Mouse (Mus musculus) hindbrain, embryonic 12.5 days (tissue): Measurements from ENCODE around the gene Drg2. TPM values are rescaled to one million over a fixed set of nuclear protein-coding genes. Genes with fewer than 3 reads are reported as not detected.
"Not testable (repeated sequence)": the region's sequence is repeated elsewhere in the genome, so short reads cannot be mapped to it uniquely, and the experiment has no call there.

ENCODE experiments used
- ATAC-seq: fragments of 200-750 bp; cut with Nextera tagmentation; 2 replicates; pipeline ENCODE4 v1.8.0; 2017; ENCODE audit warnings: moderate TSS enrichment; ENCODE audit not compliant: low FRiP score
- H3K27ac ChIP-seq: fragments of 300-500 bp; sonication (generic); 2 replicates; pipeline ENCODE4 v1.5.1; 2016; ENCODE audit warnings: mild to moderate bottlenecking
- H3K27me3 ChIP-seq: fragments of 300-500 bp; sonication (generic); 2 replicates; pipeline ENCODE4 v1.6.1; 2016; ENCODE audit warnings: mild to moderate bottlenecking
- H3K36me3 ChIP-seq: fragments of 300-500 bp; sonication (generic); 2 replicates; pipeline ENCODE4 v1.6.1; 2016; ENCODE audit warnings: mild to moderate bottlenecking
- H3K4me1 ChIP-seq: fragments of 300-500 bp; sonication (generic); 2 replicates; pipeline ENCODE4 v1.6.1; 2016
- H3K4me2 ChIP-seq: fragments of 300-500 bp; sonication (generic); replicated peaks from 2 replicates; pipeline ENCODE4 v1.6.1; 2016; ENCODE audit warnings: mild to moderate bottlenecking
- H3K4me3 ChIP-seq: fragments of 300-500 bp; sonication (generic); 2 replicates; pipeline ENCODE4 v1.5.1; 2016; ENCODE audit warnings: mild to moderate bottlenecking
- H3K9ac ChIP-seq: fragments of 300-500 bp; sonication (generic); 2 replicates; pipeline ENCODE4 v1.6.1; 2016; ENCODE audit warnings: mild to moderate bottlenecking, moderate library complexity
- H3K9me3 ChIP-seq: fragments of 300-500 bp; sonication (generic); replicated peaks from 2 replicates; pipeline ENCODE4 v1.6.1; 2016; ENCODE audit warnings: mild to moderate bottlenecking
- WGBS: fragments of 180-500 bp; shearing (Covaris S2); methylation state at CpG from one replicate; pipeline ENCODE4 v1.1.7; 2016; 5-methylcytosine and 5-hydroxymethylcytosine counted together
- polyA plus RNA-seq: library from polyadenylated mRNA; unstranded; fragments of >200 nt; fragmentation: Nextera tagmentation; extraction: Ambion mirVana; gene quantifications from 2 replicates; pipeline ENCODE4 v1.2.1, GENCODE M21; 2016

The Drg2 gene
- polyA plus RNA-seq, 1 experiment from 2014 or later: 94.4 TPM

DNA sequence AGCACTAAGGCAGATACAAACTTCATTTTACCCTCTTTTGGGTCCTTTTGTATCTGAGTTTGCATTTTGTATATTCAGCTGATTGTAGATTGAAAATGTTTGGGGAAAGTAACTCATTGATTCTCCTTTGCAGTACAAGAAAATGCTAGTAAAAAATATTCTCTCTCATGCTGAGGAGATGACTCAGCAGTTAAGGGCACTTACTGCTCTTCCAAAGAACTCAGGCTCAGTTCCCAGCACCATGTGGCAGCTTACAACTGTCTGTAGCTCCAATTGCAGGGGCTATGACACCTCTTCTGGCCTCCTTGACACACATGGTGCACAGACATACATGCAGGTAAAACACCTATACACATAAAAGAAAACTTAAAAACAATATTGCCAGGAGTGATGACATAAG is 20.9 kb upstream of the Drg2 start:
- no peaks in the 10 kb centered on the region for H3K4me1 ChIP-seq
- no peak for ATAC-seq
- no peak overlapping the region for H3K27ac ChIP-seq
- H3K36me3 ChIP-seq: peaks cover 55% of the 10 kb centered on the region
- no peak overlapping the region for H3K9ac ChIP-seq
- no peaks in the 10 kb centered on the region for H3K9me3 ChIP-seq
- H3K4me2 ChIP-seq: no peak overlapping the region
- H3K4me3 ChIP-seq: no peak overlapping the region
- H3K27me3 ChIP-seq: no peaks in the 10 kb centered on the region

DNA sequence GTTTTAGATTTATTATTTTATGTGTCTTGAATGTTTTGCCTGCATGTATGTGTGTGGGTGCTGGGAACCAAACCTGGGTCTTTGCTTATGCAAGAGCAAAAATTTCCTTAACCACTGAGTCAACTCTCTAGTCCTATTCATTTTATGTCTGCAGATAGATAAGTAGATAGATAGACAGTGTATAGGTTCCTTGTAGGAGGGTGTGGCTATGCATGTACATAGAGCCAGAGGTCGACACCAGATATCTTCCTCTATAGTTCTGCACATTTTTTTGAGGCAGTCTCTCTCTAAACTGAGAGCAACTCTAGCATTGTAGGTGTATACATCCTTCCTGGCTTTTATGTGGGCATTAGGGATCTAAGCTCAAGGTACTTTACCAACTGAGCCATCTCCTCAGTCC is 19.3 kb upstream of the Drg2 start:
- 94% methylated on average over 1 of the region's 1 CpGs for WGBS
- no peaks in the 10 kb centered on the region for H3K27me3 ChIP-seq
- no peak overlapping the region for H3K27ac ChIP-seq
- peaks cover 63% of the 10 kb centered on the region for H3K36me3 ChIP-seq
- no peak overlapping the region for H3K4me3 ChIP-seq
- no peak overlapping the region for H3K9ac ChIP-seq
- no peak overlapping the region for H3K4me2 ChIP-seq
- ATAC-seq: no peak
- no peaks in the 10 kb centered on the region for H3K4me1 ChIP-seq
- H3K9me3 ChIP-seq: no peaks in the 10 kb centered on the region

DNA sequence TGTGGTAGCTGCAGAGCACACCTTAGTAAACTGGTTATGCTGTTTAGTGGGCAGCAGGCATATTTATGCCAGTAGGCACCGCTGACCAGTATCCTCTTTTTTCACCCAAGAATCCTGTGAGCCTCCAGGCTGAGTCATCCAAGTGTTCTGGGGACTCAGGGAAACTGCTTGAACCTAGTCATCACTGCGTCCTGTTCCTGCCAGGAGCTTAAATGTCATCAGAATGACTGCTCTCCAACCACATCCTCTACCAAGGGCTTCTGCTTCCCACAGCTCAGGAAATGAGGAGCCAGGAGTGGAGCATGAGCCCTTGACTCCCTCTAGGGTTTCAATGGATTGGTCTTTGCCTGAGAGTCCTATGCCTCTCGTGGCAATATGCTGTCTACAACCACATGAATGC is 17.8 kb upstream of the Drg2 start:
- no peak overlapping the region for H3K9ac ChIP-seq
- H3K27ac ChIP-seq: no peak overlapping the region
- no peaks in the 10 kb centered on the region for H3K9me3 ChIP-seq
- no peak overlapping the region for H3K4me3 ChIP-seq
- no peaks in the 10 kb centered on the region for H3K4me1 ChIP-seq
- peaks cover 65% of the 10 kb centered on the region for H3K36me3 ChIP-seq
- H3K4me2 ChIP-seq: no peak overlapping the region
- 87% methylated on average over 3 of the region's 3 CpGs for WGBS
- no peaks in the 10 kb centered on the region for H3K27me3 ChIP-seq
- no peak for ATAC-seq

DNA sequence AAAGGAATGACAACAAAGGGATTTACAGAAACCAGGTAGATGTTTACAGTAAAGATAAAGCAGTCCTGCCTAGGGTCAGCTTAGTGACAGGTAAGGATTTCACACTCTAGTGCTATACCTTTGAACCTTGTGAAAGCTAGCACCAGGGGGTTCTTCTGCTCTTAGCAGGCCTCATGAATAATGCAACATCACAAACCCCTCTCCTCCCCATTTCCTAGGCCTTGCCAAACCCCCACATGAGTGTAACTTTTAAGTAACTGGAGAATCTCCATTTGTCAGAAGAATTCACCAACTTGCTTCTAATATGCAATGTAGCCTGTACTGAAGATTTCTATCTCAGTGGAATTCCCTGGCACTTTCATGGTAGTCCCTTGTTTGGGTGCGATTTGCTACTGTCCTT is 14.8 kb upstream of the Drg2 start:
- not testable (repeated sequence) for H3K4me3 ChIP-seq, H3K4me1 ChIP-seq, H3K4me2 ChIP-seq, H3K9me3 ChIP-seq, H3K27ac ChIP-seq, H3K27me3 ChIP-seq, H3K9ac ChIP-seq, ATAC-seq
- peaks cover 68% of the 10 kb centered on the region for H3K36me3 ChIP-seq
- WGBS: 24% methylated on average over 1 of the region's 1 CpGs

DNA sequence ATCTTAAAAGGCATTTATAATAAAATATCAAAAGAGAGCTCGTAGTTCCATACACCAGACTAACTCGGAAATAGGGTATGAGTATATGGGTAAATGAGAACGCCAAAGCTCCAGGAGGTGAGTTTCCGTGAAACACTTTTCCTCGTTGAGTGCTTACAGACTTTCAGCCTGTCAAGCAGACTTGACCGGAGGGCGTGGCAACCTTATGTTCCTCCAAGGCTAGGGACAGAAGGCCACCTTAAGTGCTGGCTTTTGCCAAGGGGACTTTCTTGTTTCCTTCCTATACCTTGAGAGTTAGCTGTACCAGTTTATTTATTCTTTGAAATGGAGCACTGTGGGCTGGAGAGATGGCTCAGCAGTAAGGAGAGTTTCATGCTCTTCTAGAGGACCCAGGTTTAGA is 14.2 kb upstream of the Drg2 start:
- Histone ChIP-seq H3K36me3 (peaks cover 63% of the 10 kb centered on the region), H3K4me2 (no peak overlapping the region), H3K27me3 (no peaks in the 10 kb centered on the region), H3K4me3 (no peak overlapping the region), H3K4me1 (no peaks in the 10 kb centered on the region), H3K27ac (no peak overlapping the region), H3K9ac (no peak overlapping the region), H3K9me3 (no peaks in the 10 kb centered on the region)
- WGBS: 43% methylated on average over 7 of the region's 7 CpGs
- no peak for ATAC-seq

DNA sequence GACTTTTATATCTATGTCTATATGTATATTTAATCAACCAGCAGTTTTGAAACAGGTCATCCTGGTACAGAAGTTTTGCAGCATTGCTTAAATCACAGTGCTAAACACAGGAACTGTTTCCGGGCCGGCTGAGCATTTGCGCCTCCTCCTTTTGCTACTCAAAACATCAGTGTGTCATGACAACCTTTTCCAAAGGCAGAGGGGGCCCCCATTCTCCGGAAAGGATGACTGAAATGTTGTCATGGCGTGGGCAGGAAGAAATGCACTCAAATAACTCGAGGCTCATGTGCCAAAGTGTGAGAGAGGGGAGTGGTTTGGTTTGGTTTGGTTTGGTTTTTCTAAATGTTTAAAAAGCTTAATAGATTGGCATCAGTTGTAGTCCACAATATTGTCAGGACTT is 11.5 kb upstream of the Drg2 start:
- no peak for ATAC-seq
- Histone ChIP-seq H3K9ac (no peak overlapping the region), H3K4me1 (no peaks in the 10 kb centered on the region), H3K9me3 (no peaks in the 10 kb centered on the region), H3K4me2 (no peak overlapping the region), H3K4me3 (no peak overlapping the region), H3K36me3 (peaks cover 45% of the 10 kb centered on the region), H3K27ac (no peak overlapping the region), H3K27me3 (no peaks in the 10 kb centered on the region)
- WGBS: 89% methylated on average over 6 of the region's 6 CpGs

DNA sequence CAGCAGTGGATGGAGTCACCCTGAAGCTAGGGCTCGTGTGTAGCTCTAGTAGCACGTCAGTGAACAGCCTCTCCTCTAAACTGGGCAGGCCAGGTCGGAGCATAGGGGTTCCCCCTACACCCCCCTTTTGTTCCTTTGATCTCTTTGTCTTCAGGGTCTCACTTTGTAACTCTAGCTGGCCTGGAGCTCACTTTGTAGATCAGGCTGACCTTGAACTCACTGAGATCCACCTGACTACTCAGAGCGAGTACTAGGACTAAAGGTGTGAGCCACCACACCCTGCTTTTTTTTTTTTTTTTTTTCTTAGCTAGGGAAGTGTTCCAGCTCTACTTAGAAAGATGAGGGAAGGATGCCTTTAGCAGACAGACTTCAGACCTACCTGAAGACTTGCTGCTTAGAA is 10.4 kb upstream of the Drg2 start:
- Histone ChIP-seq H3K9me3 (no peaks in the 10 kb centered on the region), H3K27ac (no peak overlapping the region), H3K4me1 (no peaks in the 10 kb centered on the region), H3K36me3 (peaks cover 35% of the 10 kb centered on the region), H3K27me3 (no peaks in the 10 kb centered on the region), H3K4me3 (no peak overlapping the region), H3K4me2 (no peak overlapping the region), H3K9ac (no peak overlapping the region)
- 87% methylated on average over 4 of the region's 4 CpGs for WGBS
- no peak for ATAC-seq

DNA sequence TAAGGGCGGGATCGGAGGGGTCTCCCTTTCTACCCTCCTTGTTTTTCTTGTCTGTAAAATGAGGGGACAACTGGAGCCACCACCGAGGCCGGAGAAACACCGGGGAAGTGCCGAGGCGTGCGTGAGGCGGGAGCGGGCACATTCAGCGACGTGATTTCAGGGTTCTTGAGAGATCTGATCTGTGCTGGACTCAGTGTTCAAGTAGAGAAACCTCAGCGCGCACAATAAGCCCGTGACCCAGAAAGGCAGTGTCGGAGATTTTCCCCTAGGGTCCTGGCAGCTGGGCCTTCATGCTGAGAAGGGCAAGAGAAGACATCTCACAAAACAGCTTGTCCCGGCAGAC is 325 bp downstream of the Drg2 start:
- peak overlapping the region; percentile 66; the same call in 1 of the 2 replicates for H3K27ac ChIP-seq

DNA sequence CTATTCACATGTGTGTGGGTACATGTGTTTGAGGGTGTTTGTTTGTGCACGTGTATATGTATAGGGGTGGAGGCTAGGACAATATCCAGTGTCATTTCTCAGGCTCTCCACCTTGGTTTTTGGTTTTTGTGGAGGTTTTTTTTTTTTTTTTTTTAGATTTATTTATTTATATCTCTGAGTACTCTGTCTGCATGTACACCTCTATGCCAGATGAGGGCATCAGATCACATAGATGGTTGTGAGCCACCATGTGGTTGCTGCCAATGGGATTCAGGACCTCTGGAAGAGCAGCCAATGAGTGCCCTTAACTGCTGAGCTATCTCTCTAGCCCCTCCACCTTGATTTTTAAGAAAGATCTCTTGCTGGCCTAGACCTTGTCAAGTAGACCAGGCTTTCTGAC is 3.6 kb downstream of the Drg2 start:
- Histone ChIP-seq H3K4me2 (no peak overlapping the region), H3K27me3 (no peaks in the 10 kb centered on the region), H3K9me3 (no peaks in the 10 kb centered on the region), H3K27ac (no peak overlapping the region), H3K4me1 (peaks cover 11% of the 10 kb centered on the region), H3K36me3 (peaks cover 68% of the 10 kb centered on the region), H3K9ac (no peak overlapping the region), H3K4me3 (no peak overlapping the region)
- 89% methylated on average over 1 of the region's 1 CpGs for WGBS
- no peak for ATAC-seq

More for the DNA sequence above, 325 bp downstream of the Drg2 start:
- 2% methylated on average over 17 of the region's 17 CpGs for WGBS
- Histone ChIP-seq H3K4me1 (peaks cover 11% of the 10 kb centered on the region), H3K9me3 (no peaks in the 10 kb centered on the region), H3K9ac (peak overlapping the region; percentile 90), H3K4me2 (peak overlapping the region; percentile 94), H3K4me3 (peak overlapping the region; percentile 79), H3K27me3 (no peaks in the 10 kb centered on the region), H3K36me3 (peaks cover 36% of the 10 kb centered on the region)
- peak; percentile 57 for ATAC-seq

DNA sequence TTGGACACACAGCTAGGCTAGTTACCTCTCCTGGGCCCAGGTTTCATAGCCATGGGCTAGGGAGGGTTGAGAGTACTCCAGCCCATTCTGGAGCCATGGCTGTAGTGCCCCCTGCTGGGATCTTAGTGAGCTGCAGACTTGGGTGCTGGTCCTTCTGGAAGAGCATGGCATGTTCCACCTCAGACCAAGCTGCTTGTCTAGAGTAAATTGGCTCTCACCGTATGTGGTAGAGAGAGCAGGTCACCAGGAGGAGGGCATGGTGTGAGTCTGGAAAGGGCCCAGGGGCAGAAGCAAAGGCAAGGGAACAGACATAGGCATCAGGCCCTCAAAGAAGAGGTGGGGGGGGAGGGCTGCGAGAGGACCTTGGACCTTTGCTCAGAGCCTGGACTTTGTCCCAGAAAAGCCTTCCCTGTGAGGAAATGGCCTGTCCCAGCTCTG is 11.6 kb downstream of the Drg2 start:
- no peaks in the 10 kb centered on the region for H3K4me1 ChIP-seq
- no peak overlapping the region for H3K9ac ChIP-seq
- H3K36me3 ChIP-seq: peaks cover 89% of the 10 kb centered on the region
- no peak overlapping the region for H3K27ac ChIP-seq
- H3K4me3 ChIP-seq: no peak overlapping the region
- no peaks in the 10 kb centered on the region for H3K27me3 ChIP-seq
- no peak for ATAC-seq
- WGBS: 90% methylated on average over 2 of the region's 2 CpGs
- no peak overlapping the region for H3K4me2 ChIP-seq
- H3K9me3 ChIP-seq: no peaks in the 10 kb centered on the region

DNA sequence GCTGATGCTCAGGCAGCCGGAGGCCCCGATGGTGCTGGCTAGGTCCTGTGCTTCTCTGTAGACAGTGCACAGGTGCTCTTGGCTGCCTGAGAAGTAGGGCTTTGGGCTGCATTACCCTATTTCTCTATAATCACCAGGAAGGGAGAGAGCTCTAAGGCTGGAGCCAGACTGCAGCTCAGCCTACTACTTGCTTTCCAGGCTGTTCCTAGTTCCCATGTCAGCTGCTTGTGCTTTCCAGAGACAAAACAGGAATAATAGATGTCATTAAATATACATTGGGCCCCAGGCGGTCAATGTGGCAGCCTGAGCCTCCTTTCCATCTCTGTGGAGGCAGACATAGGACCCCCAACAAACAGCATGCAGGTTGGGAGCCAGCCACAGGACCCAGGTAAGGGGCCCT is 14.6 kb downstream of the Drg2 start, which contains the start of gene Myo15:
Gene Myo15 (plus strand): TSS at position 301 of the 400 bp plus-strand sequence.
- Histone ChIP-seq H3K4me2 (no peak within 1 kb of the TSS), H3K9ac (peak within 1 kb of the TSS; percentile 27; the same call in 1 of the 2 replicates), H3K9me3 (no peaks in the 10 kb centered on the region), H3K4me3 (no peak within 1 kb of the TSS), H3K27me3 (no peaks in the 10 kb centered on the region), H3K4me1 (no peaks in the 10 kb centered on the region), H3K27ac (no peak within 1 kb of the TSS), H3K36me3 (peaks cover 58% of the 10 kb centered on the region)
- WGBS: 81% methylated on average over 3 of the region's 3 CpGs
- ATAC-seq: no peak

DNA sequence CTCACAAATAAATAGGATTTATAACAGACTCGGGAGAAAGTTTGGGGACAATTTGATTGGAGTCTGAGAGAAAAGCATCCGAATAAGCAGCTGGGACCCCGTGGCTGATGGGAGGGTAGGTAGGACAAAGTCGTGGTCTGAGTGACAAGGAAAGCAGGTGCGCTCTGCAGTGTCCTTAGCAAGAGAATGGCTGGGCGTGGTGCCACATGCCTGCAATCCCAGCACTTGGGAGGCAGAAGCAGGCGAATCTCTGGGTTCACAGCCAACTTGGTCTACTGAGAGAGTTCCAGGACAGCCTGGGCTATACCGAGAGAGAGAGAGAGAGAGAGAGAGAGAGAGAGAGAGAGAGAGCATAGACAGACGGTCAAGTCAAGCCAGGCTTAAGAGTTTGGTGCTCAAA is 16.4 kb downstream of the Drg2 start:
- H3K4me3 ChIP-seq: no peak overlapping the region
- no peak overlapping the region for H3K9ac ChIP-seq
- no peaks in the 10 kb centered on the region for H3K4me1 ChIP-seq
- H3K27ac ChIP-seq: no peak overlapping the region
- 84% methylated on average over 9 of the region's 9 CpGs for WGBS
- peaks cover 41% of the 10 kb centered on the region for H3K36me3 ChIP-seq
- H3K9me3 ChIP-seq: no peaks in the 10 kb centered on the region
- H3K27me3 ChIP-seq: no peaks in the 10 kb centered on the region
- no peak overlapping the region for H3K4me2 ChIP-seq
- ATAC-seq: no peak

DNA sequence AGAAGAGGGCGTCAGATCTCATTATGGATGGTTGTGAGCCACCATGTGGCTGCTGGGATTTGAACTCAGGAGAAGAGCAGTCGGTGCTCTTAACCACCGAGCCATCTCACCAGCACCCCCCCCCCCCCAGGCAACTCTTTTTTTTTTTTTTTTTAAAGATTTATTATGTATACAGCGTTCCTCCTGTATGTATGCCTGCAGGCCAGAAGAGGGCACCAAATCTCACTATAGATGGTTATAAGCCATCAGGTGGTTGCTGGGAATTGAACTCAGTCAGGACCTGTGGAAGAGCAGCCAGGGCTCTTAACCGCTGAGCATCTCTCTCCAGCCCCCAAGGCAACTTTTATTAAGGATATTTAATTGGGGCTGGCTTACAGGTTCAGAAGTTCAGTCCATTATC is 20.1 kb downstream of the Drg2 start:
- no peak overlapping the region for H3K4me3 ChIP-seq
- no peak overlapping the region for H3K4me2 ChIP-seq
- no peak overlapping the region for H3K27ac ChIP-seq
- H3K4me1 ChIP-seq: no peaks in the 10 kb centered on the region
- peaks cover 5% of the 10 kb centered on the region; the same call in 1 of the 2 replicates for H3K36me3 ChIP-seq
- no peak for ATAC-seq
- H3K9ac ChIP-seq: no peak overlapping the region
- WGBS: 76% methylated on average over 5 of the region's 5 CpGs
- no peaks in the 10 kb centered on the region for H3K9me3 ChIP-seq
- H3K27me3 ChIP-seq: no peaks in the 10 kb centered on the region
